Mouse (Mus musculus) stomach, postnatal 0 days (tissue): Measurements from ENCODE around the gene Ppt2.

Experiments used
- CTCF ChIP-seq: IDR thresholded peaks from 2 replicates; pipeline ENCODE4 v1.5.1; 2016; ENCODE audit warnings: antibody characterized with exemption, low read depth, mild to moderate bottlenecking, moderate library complexity
- EP300 ChIP-seq: optimal IDR thresholded peaks from 2 replicates; pipeline ENCODE3; 2016; ENCODE audit warnings: antibody characterized with exemption

DNA sequence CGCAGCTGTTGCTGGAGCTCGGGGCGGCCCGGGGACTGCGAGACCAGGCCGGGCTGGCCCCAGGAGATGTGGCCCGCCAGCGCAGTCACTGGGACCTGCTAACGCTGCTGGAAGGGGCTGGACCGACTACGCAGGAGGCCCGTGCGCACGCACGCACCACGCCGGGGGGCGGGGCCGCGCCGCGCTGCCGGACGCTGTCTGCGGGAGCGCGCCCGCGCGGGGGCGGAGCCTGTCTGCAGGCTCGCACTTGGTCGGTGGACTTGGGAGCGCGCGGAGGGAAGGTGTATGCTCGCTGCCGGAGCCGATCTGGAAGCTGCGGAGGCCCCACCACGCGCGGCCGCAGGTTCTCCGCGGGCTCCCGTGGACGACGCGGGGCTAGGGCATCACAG is 40.9 kb downstream of the Ppt2 start:
- no peak for TF ChIP-seq EP300
- peak; percentile 12; the same call in 1 of the 2 replicates for TF ChIP-seq CTCF
